Mouse (Mus musculus): ENCODE measurements around the gene Pcp2. TPM values are rescaled to one million over a fixed set of nuclear protein-coding genes. Genes with fewer than 3 reads are reported as not detected.
"Not testable (repeated sequence)": the region's sequence is repeated elsewhere in the genome, so short reads cannot be mapped to it uniquely, and the experiment has no call there.

The Pcp2 gene
- polyA plus RNA-seq, 1 experiment from 2014 or later: 0.22 TPM

DNA sequence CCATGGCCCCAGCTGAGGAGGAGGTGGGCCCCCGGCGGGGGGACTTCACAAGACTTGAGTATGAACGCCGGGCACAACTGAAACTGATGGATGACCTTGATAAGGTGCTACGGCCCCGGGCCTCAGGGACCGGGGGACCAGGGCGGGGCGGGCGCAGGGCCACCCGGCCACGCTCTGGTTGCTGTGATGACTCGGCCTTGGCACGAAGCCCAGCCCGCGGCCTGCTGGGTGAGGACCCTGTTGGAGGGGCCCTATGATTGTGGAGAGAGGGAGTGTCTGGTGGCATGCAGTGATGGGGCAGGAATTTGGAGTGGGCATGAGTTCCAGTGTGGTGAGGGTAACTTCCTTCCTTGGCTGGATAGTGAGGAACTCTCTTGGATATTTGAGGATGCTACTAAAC lies 18.8 kb downstream of the Pcp2 start:
- 95% methylated on average over 16 of the region's 16 CpGs for whole genome bisulfite sequencing

DNA sequence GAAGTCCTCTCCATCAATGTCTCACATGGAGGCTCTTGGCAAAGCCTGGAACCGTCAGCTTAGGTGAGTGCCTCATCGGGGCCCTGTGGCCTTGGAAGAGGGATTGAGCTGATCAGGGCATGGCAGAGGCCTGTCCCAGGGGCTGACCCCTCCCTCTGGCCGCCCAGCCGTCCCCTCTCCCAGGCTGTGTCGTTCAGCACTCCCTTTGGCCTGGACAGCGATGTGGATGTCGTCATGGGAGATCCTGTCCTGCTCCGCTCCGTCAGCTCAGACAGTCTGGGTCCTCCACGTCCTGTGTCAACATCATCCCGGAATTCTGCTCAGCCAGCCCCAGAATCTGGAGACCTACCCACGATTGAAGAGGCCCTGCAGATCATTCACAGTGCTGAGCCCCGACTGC lies 21.9 kb downstream of the Pcp2 start:
- 79% methylated on average over 13 of the region's 13 CpGs for WGBS
- H3K36me3 ChIP-seq: peaks cover 95% of the 10 kb centered on the region

More for the DNA sequence above, 18.8 kb downstream of the Pcp2 start:
- Histone ChIP-seq H3K9me3 (replicated peaks) (no peaks in the 10 kb centered on the region), H3K27ac (replicated peaks) (no peak overlapping the region), H3K36me3 (peaks cover 99% of the 10 kb centered on the region), H3K4me1 (no peaks in the 10 kb centered on the region), H3K4me3 (no peak overlapping the region), H3K27me3 (ENCODE audit: low read depth, poor library complexity, severe bottlenecking) (no peaks in the 10 kb centered on the region)
- DNase-seq (ENCODE audit: low spot score): no peak

DNA sequence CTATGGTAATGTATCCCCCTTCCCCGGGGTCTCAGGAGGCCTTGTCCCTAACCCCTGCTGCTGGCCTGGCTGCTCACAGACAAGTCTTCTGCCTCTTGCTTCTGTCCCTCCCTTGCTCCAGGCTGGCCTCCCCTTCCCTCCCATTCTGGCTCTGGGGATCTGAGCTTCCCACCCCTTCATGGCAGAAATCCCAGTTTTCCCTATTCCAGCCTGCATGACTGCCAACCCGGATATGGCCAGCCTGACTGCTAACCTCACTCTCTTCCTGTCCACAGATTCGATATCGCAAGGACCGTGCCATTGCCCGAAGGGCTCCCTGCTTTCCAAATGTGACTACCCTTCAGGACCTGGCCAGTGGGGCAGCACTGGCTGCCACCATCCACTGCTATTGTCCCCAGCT lies 24.9 kb downstream of the Pcp2 start:
- Histone ChIP-seq H3K9me3 (replicated peaks) (no peaks in the 10 kb centered on the region), H3K4me1 (no peaks in the 10 kb centered on the region), H3K36me3 (peaks cover 74% of the 10 kb centered on the region), H3K4me3 (no peak overlapping the region), H3K27ac (replicated peaks) (no peak overlapping the region), H3K27me3 (ENCODE audit: low read depth, poor library complexity, severe bottlenecking) (no peaks in the 10 kb centered on the region)
- WGBS: 96% methylated on average over 6 of the region's 6 CpGs
- DNase-seq (ENCODE audit: low spot score): no peak

More for the DNA sequence above, 21.9 kb downstream of the Pcp2 start:
- no peak overlapping the region for H3K4me3 ChIP-seq
- H3K27me3 ChIP-seq (ENCODE audit: low read depth, poor library complexity, severe bottlenecking): no peaks in the 10 kb centered on the region
- no peaks in the 10 kb centered on the region for H3K4me1 ChIP-seq
- no peak for DNase-seq (ENCODE audit: low spot score)
- no peaks in the 10 kb centered on the region for H3K9me3 ChIP-seq (replicated peaks)
- H3K27ac ChIP-seq (replicated peaks): no peak overlapping the region

DNA sequence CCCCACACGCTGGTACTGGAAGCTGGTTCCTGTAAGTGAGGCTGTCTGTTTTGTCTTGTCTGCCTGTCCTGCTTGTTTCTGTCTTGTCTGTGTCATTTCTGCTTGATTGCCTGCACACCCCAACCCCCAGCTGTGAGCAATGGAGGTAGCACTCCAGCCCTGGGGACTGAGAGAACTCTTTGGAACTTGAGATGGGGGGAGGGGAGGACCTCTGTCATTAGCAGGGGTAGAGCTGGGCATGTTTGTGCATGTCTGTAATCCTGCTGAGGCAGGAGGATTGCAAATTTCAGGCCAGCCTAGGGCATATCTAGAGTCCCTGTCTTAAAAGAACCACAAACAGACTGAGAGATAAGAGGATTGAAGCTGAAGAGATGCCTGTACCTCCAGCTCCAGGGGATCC lies 26.1 kb downstream of the Pcp2 start:
- 69% methylated on average over 1 of the region's 1 CpGs for WGBS
- no peaks in the 10 kb centered on the region for H3K27me3 ChIP-seq (ENCODE audit: low read depth, poor library complexity, severe bottlenecking)
- no peaks in the 10 kb centered on the region for H3K9me3 ChIP-seq (replicated peaks)
- H3K27ac ChIP-seq (replicated peaks): no peak overlapping the region
- H3K4me1 ChIP-seq: no peaks in the 10 kb centered on the region
- no peak overlapping the region for H3K4me3 ChIP-seq
- no peak for DNase-seq (ENCODE audit: low spot score)
- peaks cover 63% of the 10 kb centered on the region for H3K36me3 ChIP-seq

DNA sequence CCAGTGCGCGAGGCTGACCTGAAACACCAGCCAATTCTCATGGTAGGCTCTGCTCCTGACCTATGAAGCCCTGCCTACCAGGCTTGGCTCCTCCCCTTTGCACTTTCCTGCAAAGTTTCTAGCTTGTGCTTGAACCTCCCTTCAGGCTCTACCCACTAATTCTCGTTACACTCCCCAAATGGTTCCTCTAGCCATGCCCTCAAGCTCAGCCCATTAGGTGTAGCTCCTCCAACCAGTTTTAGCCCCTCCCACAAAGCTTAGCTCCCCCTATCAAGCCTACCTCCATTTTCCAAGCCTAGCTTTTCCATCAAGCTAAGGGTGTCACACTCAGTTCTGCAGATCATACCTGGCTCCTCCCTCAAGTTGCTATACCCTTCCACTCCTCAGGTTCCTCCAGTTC lies 27.3 kb downstream of the Pcp2 start:
- 81% methylated on average over 3 of the region's 3 CpGs for WGBS
- Histone ChIP-seq H3K36me3 (peaks cover 51% of the 10 kb centered on the region), H3K4me1 (no peaks in the 10 kb centered on the region)

DNA sequence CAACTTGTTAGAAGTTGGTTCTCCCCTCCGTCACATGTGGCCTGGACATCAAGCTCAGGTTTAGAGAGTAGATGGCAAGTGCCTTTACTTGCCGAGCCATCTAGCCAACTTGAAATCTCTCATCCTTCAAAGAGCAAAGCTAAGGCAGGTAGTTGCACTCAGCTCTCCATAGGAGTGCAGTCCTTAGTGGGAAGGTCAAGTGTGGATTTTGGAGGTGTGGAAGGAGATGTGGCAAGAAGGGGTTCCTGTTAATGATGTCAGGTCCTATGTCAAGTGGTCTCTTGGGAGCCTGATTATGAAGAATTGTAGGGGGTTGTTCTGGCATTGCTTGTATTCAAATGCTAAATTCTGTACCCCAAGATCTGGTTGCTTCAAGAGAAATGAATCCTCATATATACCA lies 30.9 kb downstream of the Pcp2 start:
- Histone ChIP-seq H3K36me3 (peaks cover 19% of the 10 kb centered on the region), H3K4me3 (no peak overlapping the region), H3K4me1 (no peaks in the 10 kb centered on the region), H3K27ac (replicated peaks) (no peak overlapping the region), H3K27me3 (ENCODE audit: low read depth, poor library complexity, severe bottlenecking) (no peaks in the 10 kb centered on the region), H3K9me3 (replicated peaks) (no peaks in the 10 kb centered on the region)
- 89% methylated on average over 2 of the region's 2 CpGs for WGBS
- DNase-seq (ENCODE audit: low spot score): no peak

More for the DNA sequence above, 27.3 kb downstream of the Pcp2 start:
- Histone ChIP-seq H3K27ac (replicated peaks) (no peak overlapping the region), H3K9me3 (replicated peaks) (no peaks in the 10 kb centered on the region), H3K27me3 (ENCODE audit: low read depth, poor library complexity, severe bottlenecking) (no peaks in the 10 kb centered on the region), H3K4me3 (no peak overlapping the region)
- no peak for DNase-seq (ENCODE audit: low spot score)

DNA sequence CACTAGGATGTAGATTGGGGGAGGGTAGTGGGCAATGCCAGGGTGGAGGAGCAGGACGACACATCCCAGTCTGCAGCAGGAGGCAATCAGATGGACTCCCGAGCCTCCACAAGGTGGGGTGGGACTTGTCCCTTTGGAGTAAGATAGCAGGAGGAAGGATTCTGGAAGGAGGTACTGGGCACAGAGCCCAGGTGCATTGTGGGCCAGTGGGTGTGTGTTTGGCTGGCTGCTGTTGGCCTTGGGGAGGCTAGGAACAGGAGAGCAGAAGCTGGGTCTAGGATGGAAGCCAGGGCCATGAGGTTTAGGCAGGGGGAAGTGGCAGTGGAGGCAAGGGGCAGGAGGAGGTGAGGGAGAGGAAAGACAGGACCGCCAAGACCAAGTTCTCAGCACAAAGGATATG lies 31.9 kb downstream of the Pcp2 start:
- no peaks in the 10 kb centered on the region for H3K9me3 ChIP-seq (replicated peaks)
- WGBS: 78% methylated on average over 3 of the region's 3 CpGs

DNA sequence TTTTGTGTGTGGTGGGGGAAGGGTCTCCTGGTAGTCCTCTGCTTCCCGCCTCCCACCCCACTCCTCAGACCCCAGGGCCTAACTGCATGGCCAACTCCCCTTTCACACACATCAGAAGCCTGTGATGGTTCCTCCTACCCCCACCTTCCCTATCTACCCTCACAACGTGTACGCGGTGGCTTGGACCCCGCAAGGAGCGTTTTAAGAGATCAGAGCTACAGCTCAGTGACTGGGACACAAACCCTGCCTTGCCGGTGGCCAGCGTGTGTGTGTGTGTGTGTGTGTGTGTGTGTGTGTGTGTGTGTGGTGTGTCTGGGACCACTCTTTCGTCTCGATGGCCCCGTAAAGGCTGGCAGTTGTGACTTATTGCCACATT lies 37.1 kb downstream of the Pcp2 start:
- Histone ChIP-seq H3K4me3 (peak overlapping the region; percentile 94), H3K4me1 (peaks cover 20% of the 10 kb centered on the region), H3K27me3 (ENCODE audit: low read depth, poor library complexity, severe bottlenecking) (peaks cover 11% of the 10 kb centered on the region), H3K27ac (replicated peaks) (peak overlapping the region; percentile 90), H3K9me3 (replicated peaks) (no peaks in the 10 kb centered on the region), H3K36me3 (no peaks in the 10 kb centered on the region)
- peak; percentile 40 for DNase-seq (ENCODE audit: low spot score)
- 9% methylated on average over 11 of the region's 11 CpGs for WGBS

More for the DNA sequence above, 31.9 kb downstream of the Pcp2 start:
- Histone ChIP-seq H3K4me3 (no peak overlapping the region), H3K27me3 (ENCODE audit: low read depth, poor library complexity, severe bottlenecking) (no peaks in the 10 kb centered on the region), H3K27ac (replicated peaks) (0 out of 2 replicates have a peak overlapping the region, but pooled peaks have one; percentile 3), H3K36me3 (peaks cover 9% of the 10 kb centered on the region), H3K4me1 (peaks cover 6% of the 10 kb centered on the region)
- DNase-seq (ENCODE audit: low spot score): no peak

DNA sequence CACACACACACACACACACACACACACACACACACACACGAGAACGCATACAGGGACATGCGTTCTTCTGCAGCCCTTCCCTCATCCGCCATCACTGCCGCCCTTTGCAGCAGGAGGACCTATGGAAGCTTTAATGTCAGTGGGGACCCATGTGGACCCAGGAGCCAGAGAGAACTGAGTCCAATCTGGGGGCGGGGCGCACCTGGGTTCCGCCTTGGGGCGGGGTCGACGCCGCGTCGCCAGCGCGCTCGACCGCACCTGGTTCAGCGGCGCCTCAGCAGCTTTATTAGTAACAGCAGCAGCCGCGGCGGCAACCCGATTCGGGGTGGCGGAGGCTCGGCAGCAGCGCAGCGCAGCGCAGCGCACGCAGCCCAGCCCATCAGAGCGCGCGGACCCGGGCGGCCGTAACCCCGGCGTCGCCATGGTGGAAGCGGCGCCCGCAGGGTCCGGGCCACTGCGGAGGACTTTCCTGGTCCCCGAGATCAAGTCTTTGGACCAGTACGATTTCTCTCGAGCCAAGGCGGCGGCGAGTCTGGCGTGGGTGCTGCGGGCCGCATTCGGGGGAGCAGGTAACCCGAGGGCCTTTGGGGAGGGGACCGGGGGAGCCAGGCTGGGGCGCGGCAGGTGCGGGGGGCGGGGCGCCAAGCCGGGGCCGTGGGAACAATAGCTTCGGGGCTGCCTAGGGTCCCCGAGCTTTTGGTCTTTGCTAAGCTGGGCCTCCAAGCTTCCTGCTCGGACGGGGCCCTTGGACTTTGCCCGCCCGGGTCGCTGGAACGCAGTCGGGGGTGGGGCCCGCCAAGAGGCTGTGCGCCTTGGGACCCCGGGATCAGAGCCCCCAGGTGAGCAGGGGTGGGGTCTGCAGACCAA lies 37.7 kb downstream of the Pcp2 start:
- WGBS: under 1% methylated on average over 75 of the region's 77 CpGs

DNA sequence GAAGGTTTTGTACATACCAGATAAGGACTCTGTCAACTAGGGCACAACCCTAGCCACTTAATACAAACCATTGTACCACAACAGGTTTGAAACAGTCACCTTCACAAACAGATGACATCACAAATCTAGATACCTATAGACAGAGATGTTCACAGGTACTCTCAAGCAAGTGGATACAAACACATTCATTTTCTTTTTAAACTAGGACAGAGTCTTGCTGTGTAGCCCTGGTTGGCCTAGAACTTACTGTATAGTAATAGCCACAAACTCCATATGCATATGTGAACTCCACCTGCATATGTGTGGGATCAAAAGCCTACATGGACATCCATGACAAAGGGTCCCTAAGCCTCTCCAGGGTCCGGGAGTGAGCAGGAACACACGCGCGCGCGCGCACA lies 38.4 kb downstream of the Pcp2 start, which contains the start of gene Camsap3:
TSS of gene Camsap3 (plus strand) at position 301 of the 398 bp plus-strand sequence.
- peak within 1 kb of the TSS; percentile 90 for H3K27ac ChIP-seq (replicated peaks)
- peaks cover 11% of the 10 kb centered on the region for H3K27me3 ChIP-seq (ENCODE audit: low read depth, poor library complexity, severe bottlenecking)
- DNase-seq (ENCODE audit: low spot score): no peak
- WGBS: 5% methylated on average over 7 of the region's 7 CpGs
- H3K4me3 ChIP-seq: peak within 1 kb of the TSS; percentile 94
- no peaks in the 10 kb centered on the region for H3K9me3 ChIP-seq (replicated peaks)
- H3K36me3 ChIP-seq: no peaks in the 10 kb centered on the region
- peaks cover 20% of the 10 kb centered on the region for H3K4me1 ChIP-seq

More for the DNA sequence above, 37.7 kb downstream of the Pcp2 start:
- DNase-seq (ENCODE audit: low spot score): peak; percentile 67
- peaks cover 11% of the 10 kb centered on the region for H3K27me3 ChIP-seq (ENCODE audit: low read depth, poor library complexity, severe bottlenecking)
- peaks cover 20% of the 10 kb centered on the region for H3K4me1 ChIP-seq
- peak overlapping the region; percentile 94 for H3K4me3 ChIP-seq
- peak overlapping the region; percentile 90 for H3K27ac ChIP-seq (replicated peaks)
- no peaks in the 10 kb centered on the region for H3K9me3 ChIP-seq (replicated peaks)
- H3K36me3 ChIP-seq: no peaks in the 10 kb centered on the region

DNA sequence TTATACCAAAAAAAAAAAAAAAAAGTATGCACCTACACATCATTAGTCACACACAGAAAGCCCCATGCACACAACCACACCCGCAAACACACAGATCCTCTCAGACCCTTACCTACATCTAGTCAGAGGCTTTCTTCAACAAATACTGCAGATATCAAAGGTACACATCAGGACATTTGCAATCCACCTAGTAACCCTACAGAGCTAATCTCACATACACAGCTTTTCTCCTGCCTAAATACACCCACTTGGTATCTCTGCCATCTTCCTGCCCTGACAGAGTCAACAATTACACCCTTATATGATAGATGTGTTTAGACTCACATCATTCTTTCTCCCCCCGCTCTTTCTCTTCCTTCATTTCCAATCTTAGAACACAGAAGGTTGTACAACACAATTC lies 38.9 kb downstream of the Pcp2 start:
- no peak overlapping the region for H3K4me3 ChIP-seq
- H3K9me3 ChIP-seq (replicated peaks): no peaks in the 10 kb centered on the region
- H3K27me3 ChIP-seq (ENCODE audit: low read depth, poor library complexity, severe bottlenecking): peaks cover 11% of the 10 kb centered on the region
- 100% methylated on average over 2 of the region's 2 CpGs for WGBS
- no peak overlapping the region for H3K27ac ChIP-seq (replicated peaks)
- peaks cover 20% of the 10 kb centered on the region for H3K4me1 ChIP-seq
- no peak for DNase-seq (ENCODE audit: low spot score)
- H3K36me3 ChIP-seq: no peaks in the 10 kb centered on the region

DNA sequence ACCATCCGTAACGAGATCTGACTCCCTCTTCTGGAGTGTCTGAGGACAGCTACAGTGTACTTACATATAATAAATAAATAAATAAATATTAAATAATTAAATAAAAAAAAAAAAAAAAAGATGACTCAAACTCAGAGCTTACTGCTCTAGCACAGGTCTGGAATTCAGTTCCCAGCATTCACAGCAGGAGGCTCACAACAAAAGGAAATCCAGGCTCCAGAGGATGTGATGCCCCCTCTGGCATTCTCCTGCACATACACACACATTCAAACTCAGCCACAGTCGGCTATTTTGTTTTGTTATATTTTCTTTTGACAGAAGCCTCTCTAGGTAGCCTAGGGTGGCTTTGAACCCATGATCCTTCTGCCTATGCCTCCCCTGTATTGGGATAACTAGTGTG lies 43.4 kb downstream of the Pcp2 start:
- not testable (repeated sequence) for H3K36me3 ChIP-seq; H3K4me1 ChIP-seq; H3K9me3 ChIP-seq (replicated peaks); DNase-seq (ENCODE audit: low spot score); H3K27me3 ChIP-seq (ENCODE audit: low read depth, poor library complexity, severe bottlenecking); H3K27ac ChIP-seq (replicated peaks); H3K4me3 ChIP-seq
- WGBS: 88% methylated on average over 1 of the region's 3 CpGs

Data from midbrain, embryonic 10.5 days (tissue).